Mouse (Mus musculus): ENCODE data around the gene Casc4. TPM values are rescaled to one million over a fixed set of nuclear protein-coding genes. Genes with fewer than 3 reads are reported as not detected.

Casc4 gene
- polyA plus RNA-seq, 1 experiment from 2014 or later: 46.5 TPM

- Histone ChIP-seq H3K27ac (ENCODE audit: low read depth, low read length) (peak within 1 kb of the TSS; percentile 89), H3K4me3 (ENCODE audit: low read depth, low read length) (peak within 1 kb of the TSS; percentile 77), H3K9me3 (ENCODE audit: control insufficient read depth, low read length) (no peaks in the 10 kb centered on the region), H3K36me3 (ENCODE audit: control insufficient read depth, insufficient read depth, low read length) (0 out of 2 replicates have a peak, but pooled peaks cover 2% of the 10 kb centered on the region), H3K4me2 (ENCODE audit: low read depth, low read length) (peak within 1 kb of the TSS; percentile 57), H3K4me1 (ENCODE audit: control insufficient read depth, insufficient read depth, low read length) (peaks cover 15% of the 10 kb centered on the region), H3K27me3 (ENCODE audit: control insufficient read depth, insufficient read depth, low read length) (no peaks in the 10 kb centered on the region), H3K9ac (replicated peaks; ENCODE audit: low read depth, low read length) (peak within 1 kb of the TSS; percentile 88)
- peak; percentile 96 for ATAC-seq (ENCODE audit: low read depth)
- under 1% methylated on average over 48 of the region's 48 CpGs for WGBS
Measured at GRCm38 (mm10) chr2:121955765-121956223, 89.0 kb downstream of the Casc4 start, which contains the start of the genes Ctdspl2 and Mageb3. Gene Ctdspl2, plus strand, starts transcription at chr2:121956001. Gene Mageb3, minus strand, starts transcription at chr2:121956092.

- Histone ChIP-seq H3K9ac (replicated peaks; ENCODE audit: low read depth, low read length) (peak overlapping the region; percentile 88), H3K4me1 (ENCODE audit: control insufficient read depth, insufficient read depth, low read length) (peaks cover 15% of the 10 kb centered on the region), H3K27me3 (ENCODE audit: control insufficient read depth, insufficient read depth, low read length) (no peaks in the 10 kb centered on the region), H3K4me2 (ENCODE audit: low read depth, low read length) (peak overlapping the region; percentile 57), H3K9me3 (ENCODE audit: control insufficient read depth, low read length) (no peaks in the 10 kb centered on the region), H3K27ac (ENCODE audit: low read depth, low read length) (peak overlapping the region; percentile 89), H3K36me3 (ENCODE audit: control insufficient read depth, insufficient read depth, low read length) (0 out of 2 replicates have a peak, but pooled peaks cover 4% of the 10 kb centered on the region), H3K4me3 (ENCODE audit: low read depth, low read length) (peak overlapping the region; percentile 77)
- peak; percentile 95 for ATAC-seq (ENCODE audit: low read depth)
- WGBS: under 1% methylated on average over 47 of the region's 47 CpGs
Measured at GRCm38 (mm10) chr2:121956224-121957018, 89.7 kb downstream of the Casc4 start.

- H3K27me3 ChIP-seq (ENCODE audit: control insufficient read depth, insufficient read depth, low read length): no peaks in the 10 kb centered on the region
- H3K4me3 ChIP-seq (ENCODE audit: low read depth, low read length): peak overlapping the region; percentile 77
- H3K27ac ChIP-seq (ENCODE audit: low read depth, low read length): no peak overlapping the region
- peaks cover 4% of the 10 kb centered on the region; the same call in 1 of the 2 replicates for H3K36me3 ChIP-seq (ENCODE audit: control insufficient read depth, insufficient read depth, low read length)
- H3K9ac ChIP-seq (replicated peaks; ENCODE audit: low read depth, low read length): peak overlapping the region; percentile 88
- H3K4me2 ChIP-seq (ENCODE audit: low read depth, low read length): peak overlapping the region; percentile 57
- 16% methylated on average over 8 of the region's 8 CpGs for WGBS
- H3K9me3 ChIP-seq (ENCODE audit: control insufficient read depth, low read length): no peaks in the 10 kb centered on the region
- peaks cover 15% of the 10 kb centered on the region for H3K4me1 ChIP-seq (ENCODE audit: control insufficient read depth, insufficient read depth, low read length)
- no peak for ATAC-seq (ENCODE audit: low read depth)
Measured at GRCm38 (mm10) chr2:121957216-121957792, 90.5 kb downstream of the Casc4 start.

Other genes starting within 250 kb of the Casc4 start
- gene Frmd5, start 59.9 kb upstream of the Casc4 start, polyA plus RNA-seq (2014; fragmentation: Nextera tagmentation; extraction: Ambion mirVana): 30.6 and 31.2 TPM in 2 replicates
- 37.7 and 42.0 TPM in 2 replicates for gene Ctdspl2, start 89.0 kb downstream of the Casc4 start, polyA plus RNA-seq (2014; fragmentation: Nextera tagmentation; extraction: Ambion mirVana)
- 0.26 and 0.36 TPM in 2 replicates for gene Mageb3, start 89.1 kb downstream of the Casc4 start, polyA plus RNA-seq (2014; fragmentation: Nextera tagmentation; extraction: Ambion mirVana)
- gene Eif3j1, start 161.6 kb downstream of the Casc4 start, polyA plus RNA-seq (2014; fragmentation: Nextera tagmentation; extraction: Ambion mirVana): 11.4 and 14.3 TPM in 2 replicates

Data from neural tube, embryonic 14.5 days (tissue).